Mouse (Mus musculus): Measurements from ENCODE around the gene Hprt.
A peak's percentile ranks its signal among the peaks of the same experiment; 100 is the strongest.
"Not testable (repeated sequence)": the region's sequence is repeated elsewhere in the genome, so short reads cannot be mapped to it uniquely, and the experiment has no call there.

The Hprt gene

DNA sequence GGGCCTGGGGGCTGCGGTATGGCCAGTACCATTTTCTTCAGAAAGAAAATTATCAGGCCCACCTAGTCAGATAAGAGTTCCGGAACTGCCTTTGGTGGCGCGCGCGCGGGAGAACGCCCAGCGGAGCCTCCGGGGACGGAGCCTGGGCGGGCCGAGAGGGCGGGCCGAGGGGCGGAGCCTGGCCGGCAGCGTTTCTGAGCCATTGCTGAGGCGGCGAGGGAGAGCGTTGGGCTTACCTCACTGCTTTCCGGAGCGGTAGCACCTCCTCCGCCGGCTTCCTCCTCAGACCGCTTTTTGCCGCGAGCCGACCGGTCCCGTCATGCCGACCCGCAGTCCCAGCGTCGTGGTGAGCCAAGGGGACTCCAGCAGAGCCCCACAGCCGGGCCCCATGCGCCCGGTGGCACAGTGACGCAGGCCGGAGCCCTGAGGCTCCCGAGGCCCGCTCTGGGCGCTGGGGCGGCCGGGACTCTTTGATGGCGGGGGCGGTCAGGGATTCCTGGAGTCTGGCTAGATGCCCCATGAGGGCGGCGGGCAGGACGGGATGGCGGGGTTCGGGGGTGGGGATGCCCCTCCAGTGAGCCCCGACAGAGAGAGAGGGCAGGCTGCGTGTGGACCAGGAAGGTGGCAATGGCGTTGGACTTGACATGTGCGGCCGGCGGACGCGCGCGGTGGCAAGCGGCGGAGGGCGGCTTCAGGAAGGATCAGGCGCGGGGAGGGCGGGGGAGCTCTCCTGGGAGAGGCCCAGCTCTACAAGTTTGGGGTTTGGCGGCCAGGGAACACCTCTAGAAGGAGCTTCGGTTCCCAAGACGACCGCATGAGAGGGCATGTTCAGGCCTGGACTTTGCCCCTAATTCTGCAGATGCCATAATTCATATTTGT is at the start of gene Hprt:
Hprt (plus strand) TSS at position 233 of the 879 bp plus-strand sequence.
- DNase-seq (ENCODE audit: low read depth, low spot score), result peak; percentile 91

DNA sequence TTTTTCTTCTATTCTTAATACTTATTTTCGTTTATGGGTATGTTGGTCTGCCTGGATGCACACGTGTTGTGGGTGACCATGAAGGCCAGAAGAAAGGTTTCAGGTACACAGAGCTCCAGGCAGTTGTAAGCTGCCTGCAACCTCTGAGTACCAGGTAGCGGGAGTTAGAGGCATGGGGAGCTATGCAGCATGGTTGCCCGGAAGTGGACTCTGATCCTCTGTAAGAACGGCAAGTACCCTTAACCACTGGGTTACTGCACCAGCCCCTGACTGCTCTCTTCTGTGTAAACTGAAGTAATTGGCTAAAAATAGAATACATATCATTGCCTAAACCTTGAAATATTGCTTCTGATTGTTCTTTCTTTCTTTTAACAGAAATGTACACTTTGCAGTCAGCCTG is 42.4 kb upstream of the Hprt start:
- no peak for DNase-seq (ENCODE audit: low read depth, low spot score)

DNA sequence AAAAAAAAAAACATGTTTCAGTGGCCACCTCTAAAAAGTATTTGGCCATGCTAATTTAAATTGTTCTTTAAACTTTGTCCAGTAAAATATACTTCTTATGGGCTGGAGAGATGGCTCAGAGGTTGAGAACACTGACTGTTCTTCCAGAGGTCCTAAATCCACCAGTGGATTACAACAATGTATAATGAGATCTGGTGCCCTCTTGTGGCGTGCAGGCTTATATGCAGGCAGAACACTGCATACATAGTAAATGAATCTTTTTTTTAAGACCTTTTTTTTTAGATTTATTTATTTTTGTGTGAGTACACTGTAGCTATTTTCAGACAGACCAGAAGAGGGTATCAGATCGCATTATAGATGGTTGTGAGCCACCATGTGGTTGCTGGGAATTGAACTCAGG is 38.2 kb upstream of the Hprt start:
- DNase-seq (ENCODE audit: low read depth, low spot score), result peak; percentile 37

DNA sequence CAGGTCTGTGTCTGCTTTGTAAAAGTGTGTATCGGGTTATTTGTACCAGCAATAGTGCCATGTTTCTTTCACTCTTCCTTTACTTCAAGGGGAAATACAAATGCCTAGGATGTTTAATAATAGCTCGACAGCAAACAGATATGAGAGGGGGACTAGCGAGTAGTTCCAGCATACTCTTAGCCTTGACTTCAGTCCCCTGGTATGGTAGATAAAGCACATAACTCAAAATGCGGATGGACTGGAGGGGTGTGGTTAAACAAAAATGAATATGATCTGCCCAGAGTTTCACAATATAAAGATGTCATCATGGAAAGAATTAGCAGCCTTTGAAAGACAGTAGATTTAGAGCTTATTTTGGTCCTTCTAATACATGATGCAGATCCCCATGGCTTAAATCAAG is 31.0 kb upstream of the Hprt start:
- DNase-seq (ENCODE audit: low read depth, low spot score), result no peak

DNA sequence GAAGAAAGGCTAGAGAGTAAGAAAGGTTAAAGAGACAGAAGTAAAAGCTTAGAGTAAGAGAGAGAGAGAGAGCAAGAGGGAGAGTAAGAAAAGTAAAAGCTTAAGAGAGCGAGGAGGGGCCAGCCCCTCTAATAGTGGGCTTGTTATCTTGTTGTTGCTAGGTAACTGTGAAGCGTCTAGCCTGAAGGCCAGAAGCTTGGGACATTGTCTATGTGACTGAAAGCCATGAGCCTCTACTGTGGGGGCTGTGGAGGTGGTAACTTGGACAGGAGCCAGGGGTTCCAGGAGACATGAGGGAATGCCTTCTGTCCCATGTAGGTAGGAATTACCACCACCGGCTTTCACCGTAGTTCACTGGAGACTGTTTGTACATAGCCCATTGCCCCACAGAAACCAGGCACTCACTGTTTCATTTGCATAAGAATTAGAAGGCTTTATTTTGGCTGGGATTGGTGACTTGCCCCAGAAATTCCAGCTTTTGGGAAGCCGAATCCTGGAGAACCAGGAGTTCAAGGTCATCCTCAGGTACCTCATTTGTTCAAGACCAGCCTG is 26.3 kb upstream of the Hprt start:
- no peak for DNase-seq (ENCODE audit: low read depth, low spot score)

DNA sequence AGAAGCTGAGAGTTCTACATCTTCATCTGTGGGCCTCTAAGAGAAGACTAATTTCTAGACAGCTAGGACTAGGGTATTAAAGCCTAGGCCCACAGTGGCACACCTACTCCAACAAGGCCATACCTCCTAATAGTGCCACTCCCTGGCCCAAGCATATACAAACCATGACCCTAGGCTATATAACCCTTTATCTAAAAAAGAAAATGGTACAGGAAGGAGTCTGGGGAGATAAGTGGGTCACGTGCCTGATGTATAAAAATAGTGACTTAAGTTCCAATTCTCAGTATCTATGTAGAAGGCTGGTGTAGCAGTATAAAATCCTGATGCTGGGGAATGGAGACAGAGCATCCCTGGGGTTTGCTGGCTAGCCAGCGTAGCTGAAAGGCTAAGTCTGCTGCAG is 22.8 kb upstream of the Hprt start:
- no peak for DNase-seq (ENCODE audit: low read depth, low spot score)

DNA sequence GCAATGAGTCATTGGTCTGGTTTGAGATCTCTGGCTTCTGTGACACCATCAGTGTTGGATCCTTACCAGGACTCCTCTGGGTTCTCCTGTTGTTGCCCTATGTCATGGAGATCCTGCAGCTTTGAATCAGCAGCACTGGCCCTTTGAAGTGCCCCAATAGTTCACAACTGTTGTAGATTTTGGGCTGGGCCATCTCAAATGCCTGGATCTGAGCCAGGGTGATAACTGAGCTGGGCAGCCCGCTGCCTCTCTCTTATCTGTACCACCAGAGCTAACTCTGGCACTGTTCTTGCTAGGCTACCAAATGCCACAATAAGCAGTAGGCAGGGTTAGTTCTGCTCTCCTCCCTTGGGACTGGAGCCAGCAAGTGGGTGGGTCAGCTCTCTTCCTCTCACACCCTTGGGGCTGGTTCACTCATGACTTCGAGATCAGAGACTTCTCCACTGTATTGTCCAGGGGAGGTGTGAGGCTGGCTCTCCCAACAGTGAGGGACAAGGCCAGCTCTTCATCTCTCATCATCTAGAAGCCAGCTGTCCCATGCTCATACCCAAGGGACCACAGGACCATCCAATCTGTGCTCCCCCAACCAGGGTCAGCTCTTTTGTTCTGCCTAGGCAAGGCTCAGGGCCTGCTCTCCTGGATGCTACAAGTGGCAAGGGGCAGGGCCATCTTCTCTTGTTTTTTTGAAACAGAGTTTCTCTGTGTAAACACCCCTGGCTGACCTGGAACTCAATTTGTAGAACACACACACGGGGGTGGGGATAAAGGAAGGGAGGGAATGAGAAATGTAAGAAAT is 16.5 kb upstream of the Hprt start:
- DNase-seq (ENCODE audit: low read depth, low spot score), result no peak

DNA sequence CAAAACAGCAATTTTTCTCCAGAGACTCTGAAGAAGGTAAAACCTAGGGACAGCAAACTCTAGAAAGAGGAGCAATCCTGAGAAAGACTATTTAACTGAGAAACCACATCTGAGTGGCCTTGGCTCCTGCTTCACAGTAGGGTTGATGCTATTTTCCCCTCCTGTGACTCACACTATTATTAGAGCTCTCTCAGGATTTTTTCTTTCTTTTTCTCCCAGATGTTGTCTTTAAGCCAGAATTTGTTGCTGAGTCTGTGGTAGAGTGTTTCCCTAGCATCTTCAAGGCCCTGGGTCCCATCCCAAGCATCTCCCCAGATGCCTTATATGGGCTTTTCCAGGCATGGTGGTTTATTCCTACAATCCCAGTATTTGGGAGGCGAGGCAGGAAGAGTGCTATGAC is 15.8 kb upstream of the Hprt start:
- DNase-seq (ENCODE audit: low read depth, low spot score), result no peak

DNA sequence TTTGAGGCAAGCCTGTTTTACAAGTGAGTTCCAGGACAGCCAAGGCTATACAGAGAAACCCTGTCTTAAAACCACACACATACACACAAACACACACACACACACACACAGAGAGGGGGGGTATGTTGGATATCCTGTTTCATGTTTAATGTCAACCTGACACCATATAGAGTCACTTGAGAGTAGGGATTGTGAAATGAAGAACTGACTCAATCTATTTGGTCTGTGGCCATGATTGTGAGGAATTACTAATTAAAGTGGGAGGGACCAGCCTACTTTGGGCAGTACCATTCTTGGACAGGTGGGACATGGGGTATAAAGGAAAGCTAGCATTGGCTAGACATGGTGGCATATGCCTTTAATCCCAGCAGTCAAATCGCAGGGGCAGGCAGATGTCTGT is 15.3 kb upstream of the Hprt start:
- no peak for DNase-seq (ENCODE audit: low read depth, low spot score)

DNA sequence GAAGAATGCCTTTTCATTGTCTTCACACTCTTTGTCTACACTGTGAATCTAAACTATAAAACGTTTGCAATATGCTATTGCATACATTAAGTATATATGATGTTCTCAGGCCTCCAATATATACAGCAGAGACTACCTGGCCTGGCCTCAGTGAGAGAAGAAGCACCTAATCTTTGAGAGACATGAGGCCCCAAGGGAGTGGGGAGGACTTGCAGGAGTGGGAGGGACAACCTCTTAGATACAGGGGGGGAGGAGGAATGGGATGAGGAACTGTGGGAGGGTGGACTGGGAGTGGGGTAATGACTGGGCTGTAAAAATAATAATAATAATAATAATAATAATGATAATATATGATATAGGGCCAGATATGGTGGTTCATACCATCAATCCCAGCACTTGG is 9.4 kb upstream of the Hprt start:
- DNase-seq (ENCODE audit: low read depth, low spot score), result no peak

DNA sequence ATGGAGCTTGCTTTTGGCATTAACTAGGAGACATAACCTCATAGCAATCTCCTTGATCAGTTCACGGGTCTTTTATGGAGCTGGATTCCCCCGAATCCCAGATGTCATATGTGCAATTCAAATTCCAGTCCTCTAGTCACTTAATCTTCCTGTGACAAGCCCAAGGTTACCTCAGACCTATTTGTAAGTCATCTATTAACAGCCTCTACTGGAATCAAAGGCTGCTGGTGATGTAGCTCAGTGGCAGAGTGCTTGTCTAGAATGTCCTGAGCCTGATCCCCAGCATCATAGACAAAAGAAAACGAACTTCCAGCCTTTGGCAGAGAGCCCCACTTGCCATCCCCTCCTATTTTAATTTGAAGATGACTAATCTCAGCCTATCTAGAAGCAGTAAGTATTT is 6.6 kb upstream of the Hprt start:
- DNase-seq (ENCODE audit: low read depth, low spot score), result no peak

DNA sequence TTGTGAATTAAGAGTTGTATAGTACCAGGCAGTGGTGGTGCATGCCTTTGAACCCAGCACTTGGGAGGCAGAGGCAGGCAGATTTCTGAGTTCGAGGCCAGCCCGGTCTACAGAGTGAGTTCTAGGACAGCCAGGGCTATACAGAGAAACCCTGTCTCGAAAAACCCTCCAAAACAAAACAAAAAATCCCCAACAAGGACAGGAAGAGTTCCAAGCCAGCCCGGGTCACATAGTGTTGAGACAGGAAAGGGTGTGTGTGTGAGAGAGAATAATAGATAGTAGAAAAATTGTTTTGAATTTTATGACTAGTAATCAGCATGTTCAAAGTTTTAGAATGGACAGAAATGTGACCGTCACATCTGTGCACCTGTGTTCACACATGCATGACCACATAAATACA is 6.8 kb downstream of the Hprt start:
- not testable (repeated sequence) for DNase-seq (ENCODE audit: low read depth, low spot score)

DNA sequence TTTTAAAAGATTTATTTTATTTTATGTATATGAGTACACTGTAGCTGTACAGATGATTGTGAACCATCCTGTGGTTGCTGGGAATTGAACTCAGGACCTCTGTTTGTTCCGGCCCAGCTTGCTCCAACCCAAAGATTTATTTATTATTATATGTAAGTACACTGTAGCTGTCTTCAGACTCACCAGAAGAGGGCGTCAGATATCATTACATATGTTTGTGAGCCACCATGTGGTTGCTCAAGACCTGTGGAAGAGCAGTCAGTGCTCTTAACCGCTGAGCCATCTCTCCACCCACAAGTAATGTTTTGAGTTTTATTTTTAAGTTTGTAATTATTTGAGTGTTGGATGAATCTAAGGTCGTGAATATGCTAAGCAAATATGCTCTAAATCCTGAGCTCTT is 16.9 kb downstream of the Hprt start:
- peak; percentile 39 for DNase-seq (ENCODE audit: low read depth, low spot score)

DNA sequence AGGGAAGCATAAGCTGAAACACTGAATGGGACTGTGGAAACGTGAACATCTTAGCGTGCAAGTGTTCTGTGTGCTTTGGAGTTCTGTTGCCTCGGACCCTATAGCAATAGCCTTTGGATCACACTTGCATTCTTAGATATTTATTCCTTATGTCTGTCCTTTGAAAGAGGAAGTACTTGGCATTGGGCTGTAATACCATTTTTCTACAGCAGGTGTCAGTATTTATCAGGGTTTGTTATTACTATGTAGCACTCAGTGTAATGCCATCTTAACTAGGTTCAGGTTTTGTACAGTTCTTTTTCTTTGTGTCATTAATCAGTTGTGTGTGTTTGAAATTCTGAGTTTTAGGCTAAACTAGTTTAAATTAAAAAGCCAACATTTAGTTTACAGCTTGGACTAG is 18.1 kb downstream of the Hprt start:
- peak; percentile 68 for DNase-seq (ENCODE audit: low read depth, low spot score)

DNA sequence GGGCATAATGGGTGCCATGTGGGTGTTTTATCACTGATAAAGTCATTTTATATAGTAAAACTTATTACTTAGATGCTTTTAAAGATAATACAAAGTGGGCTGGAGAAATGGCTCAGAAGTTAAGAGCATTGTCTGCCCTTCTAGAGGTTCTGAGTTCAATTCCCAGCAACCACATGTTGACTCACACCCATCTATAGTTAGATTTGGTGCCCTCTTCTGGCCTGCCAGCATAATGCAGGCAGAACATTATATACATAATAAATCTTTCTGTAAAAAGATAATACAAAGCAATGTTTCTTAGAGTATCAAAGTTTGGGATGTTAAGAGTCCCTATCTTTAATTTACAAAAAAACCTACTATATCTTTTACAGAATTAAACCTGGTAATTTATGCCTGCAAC is 27.6 kb downstream of the Hprt start:
- DNase-seq (ENCODE audit: low read depth, low spot score), result peak; percentile 17

DNA sequence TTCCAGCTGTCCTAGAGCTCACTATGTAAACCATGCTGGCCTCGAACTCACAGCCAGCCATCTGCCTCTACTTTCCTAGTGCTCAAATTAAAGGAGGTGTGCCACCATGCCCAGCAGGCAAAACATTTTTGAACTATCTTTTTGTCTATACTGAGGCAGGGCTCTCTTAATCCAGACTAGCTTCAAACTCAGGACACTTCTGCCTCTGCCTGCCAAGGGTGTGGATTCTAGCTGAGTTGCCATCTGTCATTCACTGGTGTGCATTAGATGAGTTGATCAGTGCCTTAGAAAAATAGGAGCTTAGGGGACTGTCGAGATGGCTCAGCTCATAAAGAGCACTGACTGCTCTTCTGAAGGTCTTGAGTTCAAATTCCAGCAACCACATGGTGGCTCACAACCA is 35.1 kb downstream of the Hprt start:
- DNase-seq (ENCODE audit: low read depth, low spot score), result no peak

DNA sequence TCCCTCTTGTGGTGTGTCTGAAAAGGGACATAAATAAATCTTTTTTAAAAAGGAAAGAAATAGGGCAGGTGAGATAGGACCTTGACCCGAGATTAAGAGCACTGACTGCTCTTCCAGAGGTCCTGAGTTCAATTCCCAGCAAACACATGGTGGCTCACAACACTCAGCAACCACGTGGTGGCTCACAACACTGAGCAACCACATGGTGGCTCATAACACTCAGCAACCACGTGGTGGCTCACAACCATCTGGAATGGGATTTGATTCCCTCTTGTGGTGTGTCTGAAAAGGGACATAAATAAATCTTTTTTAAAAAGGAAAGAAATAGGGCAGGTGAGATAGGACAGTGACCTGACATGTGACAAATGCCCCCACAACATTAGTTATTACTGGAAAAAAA is 36.3 kb downstream of the Hprt start:
- not testable (repeated sequence) for DNase-seq (ENCODE audit: low read depth, low spot score)

DNA sequence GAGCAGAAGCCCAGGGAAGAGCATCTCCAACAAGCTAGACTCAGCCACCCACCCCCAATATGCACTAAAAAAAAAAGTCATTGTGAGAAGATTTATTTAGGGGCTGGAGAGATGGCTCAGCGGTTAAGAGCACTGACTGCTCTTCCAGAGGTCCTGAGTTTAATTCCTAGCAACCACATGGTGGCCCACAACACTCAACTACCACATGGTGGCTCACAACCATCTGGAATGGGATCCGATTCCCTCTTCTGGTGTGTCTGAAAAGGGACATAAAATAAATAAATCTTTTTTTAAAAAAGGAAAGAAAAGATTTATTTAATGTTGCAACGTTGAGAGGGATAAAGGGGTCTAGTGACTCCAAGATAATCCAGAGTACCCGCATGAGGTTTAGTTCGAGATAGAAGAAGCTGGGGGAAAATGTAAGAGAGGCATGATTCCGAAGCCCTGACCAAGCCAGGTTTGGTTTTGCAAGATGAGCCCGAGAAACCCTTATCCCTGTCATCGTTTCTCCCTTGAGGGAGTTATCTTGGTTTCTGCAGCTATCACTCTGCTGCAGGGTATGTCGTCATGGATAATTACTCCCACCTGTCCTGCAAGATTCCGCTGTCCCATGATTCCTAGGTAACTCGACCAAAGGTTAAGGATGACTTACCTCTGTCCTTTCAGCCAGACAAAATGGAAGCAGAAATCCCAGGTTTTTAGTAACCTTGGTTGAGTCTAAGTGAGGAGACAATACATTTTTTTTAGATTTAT is 37.7 kb downstream of the Hprt start:
- no peak for DNase-seq (ENCODE audit: low read depth, low spot score)

DNA sequence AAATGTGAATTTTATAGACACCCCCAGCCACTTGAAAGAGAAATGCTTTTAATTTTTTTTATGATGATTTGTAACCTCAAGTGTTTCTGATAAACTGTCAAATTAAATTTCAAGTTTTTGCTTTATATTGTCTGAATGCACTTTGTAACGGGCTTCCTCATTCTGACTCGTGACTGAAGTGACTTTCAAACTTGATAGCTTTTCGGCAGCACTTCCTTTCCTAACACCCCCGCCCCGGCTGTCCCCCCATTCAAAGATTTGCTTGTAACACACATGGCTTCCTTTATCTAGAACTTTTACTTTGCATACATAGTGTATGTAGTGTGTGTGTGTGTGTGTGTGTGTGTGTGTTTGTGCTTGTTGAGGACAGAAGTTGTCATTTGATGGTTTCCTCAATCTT is 41.6 kb downstream of the Hprt start:
- DNase-seq (ENCODE audit: low read depth, low spot score), result no peak

DNA sequence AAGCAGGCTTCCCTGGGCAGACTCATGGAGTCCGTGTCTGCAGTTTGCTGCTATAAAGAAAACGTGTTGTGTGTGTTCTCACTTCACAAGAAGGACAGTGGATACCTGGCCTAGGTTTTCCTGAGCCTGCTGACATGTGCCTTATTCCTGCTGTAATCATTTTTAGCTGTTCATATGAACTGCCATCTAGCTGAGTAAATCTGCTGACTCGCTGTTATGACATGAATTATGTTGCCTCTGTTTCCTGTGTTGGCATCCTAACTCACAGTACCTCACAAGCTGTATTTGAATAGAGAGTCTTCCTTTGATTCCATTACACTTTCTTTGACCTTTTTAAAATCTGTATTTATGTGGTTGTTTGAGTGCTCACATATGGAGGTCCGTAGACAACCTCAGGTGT is 50.3 kb downstream of the Hprt start:
- no peak for DNase-seq (ENCODE audit: low read depth, low spot score)

DNA sequence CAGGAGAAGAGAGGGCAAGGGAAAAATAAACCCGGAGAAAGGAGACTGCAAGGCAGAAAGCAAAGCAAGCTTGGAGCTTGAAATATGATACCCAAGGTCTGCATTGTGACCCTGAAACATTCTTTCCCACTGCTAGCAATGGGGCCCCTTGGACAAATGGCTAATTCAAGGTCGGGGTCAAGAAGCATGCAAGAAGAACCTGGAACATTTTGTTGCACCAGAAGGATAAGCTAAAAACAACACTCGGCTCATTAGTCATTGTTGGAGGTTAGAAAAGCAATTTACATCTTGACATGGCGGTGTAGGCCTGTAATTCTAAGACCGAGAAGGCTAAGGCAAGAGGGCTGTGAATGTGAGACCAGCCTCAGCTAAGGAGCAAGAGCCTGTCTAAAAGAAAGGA is 51.7 kb downstream of the Hprt start:
- DNase-seq (ENCODE audit: low read depth, low spot score), result no peak

DNA sequence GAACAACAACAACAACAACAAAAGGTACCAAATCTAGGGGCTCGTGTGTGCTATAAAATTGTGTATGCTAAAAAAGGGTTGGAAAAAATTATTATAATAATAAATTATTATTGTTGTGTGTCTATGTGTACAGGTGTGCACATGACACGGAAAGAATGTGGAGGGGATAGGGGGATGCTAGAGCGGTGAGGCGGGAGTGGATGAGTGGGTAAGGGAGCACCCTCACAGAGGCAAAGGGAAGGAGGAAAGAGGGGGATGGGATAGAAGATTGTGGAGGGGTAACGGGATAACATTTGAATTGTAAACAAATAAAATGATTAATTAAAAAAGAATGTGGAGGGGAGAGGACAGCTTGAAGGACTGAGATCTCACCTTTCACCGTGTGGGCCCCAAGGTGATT is 52.2 kb downstream of the Hprt start:
- DNase-seq (ENCODE audit: low read depth, low spot score), result no peak
